Mouse (Mus musculus): Measurements from ENCODE around the gene Tomm70a. TPM values are rescaled to one million over a fixed set of nuclear protein-coding genes. Genes with fewer than 3 reads are reported as not detected.

The Tomm70a gene
- polyA plus RNA-seq, 1 experiment from 2014 or later = 33.3 TPM

- Histone ChIP-seq H3K4me3 (ENCODE audit: low read depth, low read length) (no peak overlapping the region), H3K4me1 (replicated peaks; ENCODE audit: control insufficient read depth, insufficient read depth, low read length) (no peaks in the 10 kb centered on the region), H3K4me2 (replicated peaks; ENCODE audit: low read depth) (no peak overlapping the region), H3K9ac (ENCODE audit: low read depth, low read length) (no peak overlapping the region), H3K27ac (ENCODE audit: low read depth, low read length) (no peak overlapping the region), H3K36me3 (ENCODE audit: control insufficient read depth, insufficient read depth) (peaks cover 36% of the 10 kb centered on the region), H3K9me3 (ENCODE audit: control insufficient read depth) (no peaks in the 10 kb centered on the region), H3K27me3 (replicated peaks; ENCODE audit: control insufficient read depth, insufficient read depth, low read length) (no peaks in the 10 kb centered on the region)
- 74% methylated on average over 5 of the region's 5 CpGs for WGBS
- TF ChIP-seq CTCF (IDR thresholded peaks at IDR 0.05; ENCODE audit: low read depth) = no peak
- ATAC-seq = no peak
These were observed 41.3 kb downstream of the Tomm70a start for GRCm38 (mm10) chr16:57162841-57163240.

- no peak overlapping the region for H3K4me2 ChIP-seq (replicated peaks; ENCODE audit: low read depth)
- peaks cover 28% of the 10 kb centered on the region for H3K36me3 ChIP-seq (ENCODE audit: control insufficient read depth, insufficient read depth)
- TF ChIP-seq CTCF (IDR thresholded peaks at IDR 0.05; ENCODE audit: low read depth) = no peak
- H3K4me1 ChIP-seq (replicated peaks; ENCODE audit: control insufficient read depth, insufficient read depth, low read length) = no peaks in the 10 kb centered on the region
- no peaks in the 10 kb centered on the region for H3K27me3 ChIP-seq (replicated peaks; ENCODE audit: control insufficient read depth, insufficient read depth, low read length)
- no peak overlapping the region for H3K4me3 ChIP-seq (ENCODE audit: low read depth, low read length)
- 57% methylated on average over 1 of the region's 1 CpGs for WGBS
- no peaks in the 10 kb centered on the region for H3K9me3 ChIP-seq (ENCODE audit: control insufficient read depth)
- no peak overlapping the region for H3K27ac ChIP-seq (ENCODE audit: low read depth, low read length)
- H3K9ac ChIP-seq (ENCODE audit: low read depth, low read length) = no peak overlapping the region
- no peak for ATAC-seq
These were observed 42.2 kb downstream of the Tomm70a start for GRCm38 (mm10) chr16:57163694-57164093.

- H3K27me3 ChIP-seq (replicated peaks; ENCODE audit: control insufficient read depth, insufficient read depth, low read length) = no peaks in the 10 kb centered on the region
- TF ChIP-seq CTCF (IDR thresholded peaks at IDR 0.05; ENCODE audit: low read depth) = no peak
- H3K4me1 ChIP-seq (replicated peaks; ENCODE audit: control insufficient read depth, insufficient read depth, low read length) = no peaks in the 10 kb centered on the region
- H3K9ac ChIP-seq (ENCODE audit: low read depth, low read length) = no peak overlapping the region
- peaks cover 26% of the 10 kb centered on the region for H3K36me3 ChIP-seq (ENCODE audit: control insufficient read depth, insufficient read depth)
- WGBS = 95% methylated on average over 5 of the region's 5 CpGs
- H3K9me3 ChIP-seq (ENCODE audit: control insufficient read depth) = no peaks in the 10 kb centered on the region
- H3K27ac ChIP-seq (ENCODE audit: low read depth, low read length) = no peak overlapping the region
- H3K4me2 ChIP-seq (replicated peaks; ENCODE audit: low read depth) = no peak overlapping the region
- ATAC-seq = no peak
- no peak overlapping the region for H3K4me3 ChIP-seq (ENCODE audit: low read depth, low read length)
These were observed 43.7 kb downstream of the Tomm70a start for GRCm38 (mm10) chr16:57165157-57165556.

- Histone ChIP-seq H3K9me3 (ENCODE audit: control insufficient read depth) (no peaks in the 10 kb centered on the region), H3K36me3 (ENCODE audit: control insufficient read depth, insufficient read depth) (peaks cover 24% of the 10 kb centered on the region), H3K9ac (ENCODE audit: low read depth, low read length) (no peak overlapping the region), H3K27me3 (replicated peaks; ENCODE audit: control insufficient read depth, insufficient read depth, low read length) (no peaks in the 10 kb centered on the region), H3K27ac (ENCODE audit: low read depth, low read length) (no peak overlapping the region), H3K4me2 (replicated peaks; ENCODE audit: low read depth) (peak overlapping the region; percentile 94; the same call in 1 of the 2 replicates), H3K4me1 (replicated peaks; ENCODE audit: control insufficient read depth, insufficient read depth, low read length) (no peaks in the 10 kb centered on the region), H3K4me3 (ENCODE audit: low read depth, low read length) (no peak overlapping the region)
- TF ChIP-seq CTCF (IDR thresholded peaks at IDR 0.05; ENCODE audit: low read depth) = no peak
- ATAC-seq = no peak
- 74% methylated on average over 6 of the region's 6 CpGs for WGBS
These were observed 44.6 kb downstream of the Tomm70a start for GRCm38 (mm10) chr16:57166086-57166485.

GRCm38 (mm10) chr16:57166611-57167513 lies 45.4 kb downstream of the Tomm70a start, which contains the start of gene Nit2:
Nit2 (minus strand) TSS chr16:57167341.
- under 1% methylated on average over 58 of the region's 58 CpGs for WGBS
- Histone ChIP-seq H3K27ac (ENCODE audit: low read depth, low read length) (peak within 1 kb of the TSS; percentile 81), H3K27me3 (replicated peaks; ENCODE audit: control insufficient read depth, insufficient read depth, low read length) (no peaks in the 10 kb centered on the region), H3K4me1 (replicated peaks; ENCODE audit: control insufficient read depth, insufficient read depth, low read length) (no peaks in the 10 kb centered on the region), H3K4me2 (replicated peaks; ENCODE audit: low read depth) (peak within 1 kb of the TSS; percentile 94), H3K4me3 (ENCODE audit: low read depth, low read length) (peak within 1 kb of the TSS; percentile 87), H3K36me3 (ENCODE audit: control insufficient read depth, insufficient read depth) (peaks cover 22% of the 10 kb centered on the region), H3K9ac (ENCODE audit: low read depth, low read length) (peak within 1 kb of the TSS; percentile 88), H3K9me3 (ENCODE audit: control insufficient read depth) (no peaks in the 10 kb centered on the region)
- ATAC-seq = peak; percentile 95
- TF ChIP-seq CTCF (IDR thresholded peaks at IDR 0.05; ENCODE audit: low read depth) = peak; percentile 88

GRCm38 (mm10) chr16:57167514-57167912 lies 46.0 kb downstream of the Tomm70a start:
- Histone ChIP-seq H3K9me3 (ENCODE audit: control insufficient read depth) (no peaks in the 10 kb centered on the region), H3K9ac (ENCODE audit: low read depth, low read length) (no peak overlapping the region), H3K27ac (ENCODE audit: low read depth, low read length) (peak overlapping the region; percentile 81), H3K36me3 (ENCODE audit: control insufficient read depth, insufficient read depth) (peaks cover 20% of the 10 kb centered on the region), H3K27me3 (replicated peaks; ENCODE audit: control insufficient read depth, insufficient read depth, low read length) (no peaks in the 10 kb centered on the region), H3K4me2 (replicated peaks; ENCODE audit: low read depth) (peak overlapping the region; percentile 94), H3K4me3 (ENCODE audit: low read depth, low read length) (peak overlapping the region; percentile 87), H3K4me1 (replicated peaks; ENCODE audit: control insufficient read depth, insufficient read depth, low read length) (no peaks in the 10 kb centered on the region)
- no peak for TF ChIP-seq CTCF (IDR thresholded peaks at IDR 0.05; ENCODE audit: low read depth)
- 11% methylated on average over 5 of the region's 5 CpGs for WGBS
- peak; percentile 43 for ATAC-seq
